Mouse (Mus musculus): ENCODE results near the gene Mc1r. TPM values are rescaled to one million over a fixed set of nuclear protein-coding genes. Genes with fewer than 3 reads are reported as not detected.
"Not testable (repeated sequence)": the region's sequence is repeated elsewhere in the genome, so short reads cannot be mapped to it uniquely, and the experiment has no call there.

The Mc1r gene
- polyA plus RNA-seq, 1 experiment from 2014 or later: not detected

- Histone ChIP-seq H3K4me3 (replicated peaks) (no peak overlapping the region), H3K9ac (no peak overlapping the region)
- WGBS: 82% methylated on average over 2 of the region's 2 CpGs
Observed at GRCm38 (mm10) chr8:123441788-123442187, 34.9 kb downstream of the Mc1r start.

GRCm38 (mm10) chr8:123442351-123442750 lies 35.4 kb downstream of the Mc1r start:
- ATAC-seq (ENCODE audit: insufficient read depth, low FRiP score, low read depth): 0 out of 2 replicates have a peak, but pooled peaks have one; percentile 21
- H3K36me3 ChIP-seq: no peaks in the 10 kb centered on the region
- H3K4me2 ChIP-seq: peak overlapping the region; percentile 67; the same call in 1 of the 2 replicates
- H3K4me1 ChIP-seq: peaks cover 7% of the 10 kb centered on the region; the same call in 1 of the 2 replicates
- H3K27ac ChIP-seq: no peak overlapping the region
- 81% methylated on average over 5 of the region's 5 CpGs for WGBS
- peak overlapping the region; percentile 65; the same call in 1 of the 2 replicates for H3K4me3 ChIP-seq (replicated peaks)
- no peak overlapping the region for H3K9ac ChIP-seq
- H3K9me3 ChIP-seq: no peaks in the 10 kb centered on the region
- H3K27me3 ChIP-seq (replicated peaks): no peaks in the 10 kb centered on the region

More at GRCm38 (mm10) chr8:123441788-123442187, 34.9 kb downstream of the Mc1r start:
- no peak for ATAC-seq (ENCODE audit: insufficient read depth, low FRiP score, low read depth)
- Histone ChIP-seq H3K4me2 (no peak overlapping the region), H3K27me3 (replicated peaks) (no peaks in the 10 kb centered on the region), H3K27ac (no peak overlapping the region), H3K4me1 (peaks cover 7% of the 10 kb centered on the region; the same call in 1 of the 2 replicates), H3K9me3 (no peaks in the 10 kb centered on the region), H3K36me3 (no peaks in the 10 kb centered on the region)

GRCm38 (mm10) chr8:123442871-123443575 lies 36.1 kb downstream of the Mc1r start:
- 1% methylated on average over 41 of the region's 41 CpGs for WGBS
- peak overlapping the region; percentile 65 for H3K4me3 ChIP-seq (replicated peaks)

GRCm38 (mm10) chr8:123443576-123443921 lies 36.6 kb downstream of the Mc1r start:
- Histone ChIP-seq H3K27me3 (replicated peaks) (no peaks in the 10 kb centered on the region), H3K36me3 (no peaks in the 10 kb centered on the region), H3K4me1 (peaks cover 7% of the 10 kb centered on the region; the same call in 1 of the 2 replicates), H3K4me3 (replicated peaks) (peak overlapping the region; percentile 65), H3K9ac (no peak overlapping the region), H3K27ac (no peak overlapping the region), H3K4me2 (peak overlapping the region; percentile 67), H3K9me3 (no peaks in the 10 kb centered on the region)
- no peak for ATAC-seq (ENCODE audit: insufficient read depth, low FRiP score, low read depth)
- 15% methylated on average over 4 of the region's 4 CpGs for WGBS

More at GRCm38 (mm10) chr8:123442871-123443575, 36.1 kb downstream of the Mc1r start:
- H3K36me3 ChIP-seq: no peaks in the 10 kb centered on the region
- peak overlapping the region; percentile 67 for H3K4me2 ChIP-seq
- H3K9ac ChIP-seq: peak overlapping the region; percentile 61
- H3K27me3 ChIP-seq (replicated peaks): no peaks in the 10 kb centered on the region
- H3K4me1 ChIP-seq: peaks cover 7% of the 10 kb centered on the region; the same call in 1 of the 2 replicates
- peak overlapping the region; percentile 55; the same call in 1 of the 2 replicates for H3K27ac ChIP-seq
- peak; percentile 92 for ATAC-seq (ENCODE audit: insufficient read depth, low FRiP score, low read depth)
- H3K9me3 ChIP-seq: no peaks in the 10 kb centered on the region

GRCm38 (mm10) chr8:123444131-123444530 lies 37.2 kb downstream of the Mc1r start:
- Histone ChIP-seq H3K27ac (no peak overlapping the region), H3K4me2 (peak overlapping the region; percentile 67; the same call in 1 of the 2 replicates)

GRCm38 (mm10) chr8:123445981-123446380 lies 39.1 kb downstream of the Mc1r start:
- H3K9ac ChIP-seq: no peak overlapping the region
- H3K4me2 ChIP-seq: no peak overlapping the region
- H3K4me3 ChIP-seq (replicated peaks): no peak overlapping the region
- no peaks in the 10 kb centered on the region for H3K9me3 ChIP-seq
- WGBS: 81% methylated on average over 10 of the region's 10 CpGs
- no peak overlapping the region for H3K27ac ChIP-seq
- ATAC-seq (ENCODE audit: insufficient read depth, low FRiP score, low read depth): no peak
- H3K4me1 ChIP-seq: peaks cover 7% of the 10 kb centered on the region; the same call in 1 of the 2 replicates
- no peaks in the 10 kb centered on the region for H3K27me3 ChIP-seq (replicated peaks)
- H3K36me3 ChIP-seq: no peaks in the 10 kb centered on the region

More at GRCm38 (mm10) chr8:123444131-123444530, 37.2 kb downstream of the Mc1r start:
- no peak overlapping the region for H3K4me3 ChIP-seq (replicated peaks)
- no peaks in the 10 kb centered on the region for H3K27me3 ChIP-seq (replicated peaks)
- H3K36me3 ChIP-seq: no peaks in the 10 kb centered on the region
- H3K9me3 ChIP-seq: no peaks in the 10 kb centered on the region
- ATAC-seq (ENCODE audit: insufficient read depth, low FRiP score, low read depth): no peak
- 79% methylated on average over 6 of the region's 6 CpGs for WGBS
- peaks cover 7% of the 10 kb centered on the region; the same call in 1 of the 2 replicates for H3K4me1 ChIP-seq
- no peak overlapping the region for H3K9ac ChIP-seq

GRCm38 (mm10) chr8:123446799-123447198 lies 39.9 kb downstream of the Mc1r start:
- ATAC-seq (ENCODE audit: insufficient read depth, low FRiP score, low read depth): no peak
- Histone ChIP-seq H3K4me3 (replicated peaks) (no peak overlapping the region), H3K9ac (no peak overlapping the region), H3K9me3 (no peaks in the 10 kb centered on the region), H3K36me3 (no peaks in the 10 kb centered on the region), H3K27me3 (replicated peaks) (no peaks in the 10 kb centered on the region), H3K4me2 (no peak overlapping the region), H3K4me1 (peaks cover 7% of the 10 kb centered on the region; the same call in 1 of the 2 replicates), H3K27ac (no peak overlapping the region)
- 74% methylated on average over 6 of the region's 6 CpGs for WGBS

GRCm38 (mm10) chr8:123450783-123451182 lies 43.9 kb downstream of the Mc1r start:
- Histone ChIP-seq H3K4me2 (no peak overlapping the region), H3K27ac (no peak overlapping the region), H3K27me3 (replicated peaks) (no peaks in the 10 kb centered on the region), H3K9ac (no peak overlapping the region), H3K4me3 (replicated peaks) (no peak overlapping the region), H3K4me1 (no peaks in the 10 kb centered on the region), H3K9me3 (no peaks in the 10 kb centered on the region), H3K36me3 (peaks cover 21% of the 10 kb centered on the region)
- ATAC-seq (ENCODE audit: insufficient read depth, low FRiP score, low read depth): no peak
- 81% methylated on average over 5 of the region's 5 CpGs for WGBS

- not testable (repeated sequence) for H3K9me3 ChIP-seq; H3K9ac ChIP-seq; H3K4me2 ChIP-seq; H3K27me3 ChIP-seq (replicated peaks); H3K4me1 ChIP-seq; ATAC-seq (ENCODE audit: insufficient read depth, low FRiP score, low read depth); H3K4me3 ChIP-seq (replicated peaks); H3K27ac ChIP-seq
- H3K36me3 ChIP-seq: peaks cover 24% of the 10 kb centered on the region
- 93% methylated on average over 12 of the region's 12 CpGs for WGBS
Observed at GRCm38 (mm10) chr8:123451747-123452146, 44.8 kb downstream of the Mc1r start.

GRCm38 (mm10) chr8:123452149-123452548 lies 45.2 kb downstream of the Mc1r start:
- Histone ChIP-seq H3K9me3 (no peaks in the 10 kb centered on the region), H3K27me3 (replicated peaks) (no peaks in the 10 kb centered on the region), H3K9ac (no peak overlapping the region), H3K27ac (no peak overlapping the region), H3K4me2 (no peak overlapping the region), H3K4me3 (replicated peaks) (no peak overlapping the region), H3K4me1 (no peaks in the 10 kb centered on the region), H3K36me3 (peaks cover 24% of the 10 kb centered on the region)
- ATAC-seq (ENCODE audit: insufficient read depth, low FRiP score, low read depth): no peak
- 78% methylated on average over 4 of the region's 4 CpGs for WGBS

- 64% methylated on average over 7 of the region's 7 CpGs for WGBS
- H3K36me3 ChIP-seq: peaks cover 24% of the 10 kb centered on the region
- H3K4me3 ChIP-seq (replicated peaks): no peak overlapping the region
- H3K27ac ChIP-seq: no peak overlapping the region
- no peaks in the 10 kb centered on the region for H3K9me3 ChIP-seq
- H3K27me3 ChIP-seq (replicated peaks): no peaks in the 10 kb centered on the region
- H3K9ac ChIP-seq: no peak overlapping the region
- H3K4me1 ChIP-seq: no peaks in the 10 kb centered on the region
- H3K4me2 ChIP-seq: no peak overlapping the region
- ATAC-seq (ENCODE audit: insufficient read depth, low FRiP score, low read depth): no peak
Observed at GRCm38 (mm10) chr8:123453291-123453690, 46.4 kb downstream of the Mc1r start.

- Histone ChIP-seq H3K4me2 (no peak overlapping the region), H3K27ac (no peak overlapping the region), H3K4me3 (replicated peaks) (no peak overlapping the region), H3K36me3 (peaks cover 24% of the 10 kb centered on the region), H3K9ac (no peak overlapping the region), H3K27me3 (replicated peaks) (no peaks in the 10 kb centered on the region), H3K9me3 (no peaks in the 10 kb centered on the region), H3K4me1 (no peaks in the 10 kb centered on the region)
- no peak for ATAC-seq (ENCODE audit: insufficient read depth, low FRiP score, low read depth)
- 86% methylated on average over 5 of the region's 5 CpGs for WGBS
Observed at GRCm38 (mm10) chr8:123453951-123454350, 47.0 kb downstream of the Mc1r start.
